In genomic region chr2:32154998-32155541, GRCm38 (mm10) we compare ENCODE assay signal across 9 mouse cellular contexts. TPM values are rescaled to one million over a fixed set of nuclear protein-coding genes. Genes with fewer than 3 reads are reported as not detected.
A peak's percentile ranks its signal among the peaks of the same experiment; 100 is the strongest.
DNase-seq lines count a peak whose midpoint lies in the region; ATAC-seq and TF ChIP-seq lines count a peak whose summit lies in the region.
"Had no signal": no experiment of that assay in that cellular context is flagged by ENCODE, and none has a peak within 500 bp of the region (broad histone marks: within the 10 kb centered on the region; RNA-seq: fewer than 3 reads in every experiment).

No protein-coding gene starts in this region.

- peak overlapping the region; percentile 80 for H3K4me2 ChIP-seq in heart, embryonic 16.5 days (ENCODE audit: low read depth, low read length)
- peak overlapping the region; percentile 100 for H3K4me2 ChIP-seq in hindbrain, embryonic 13.5 days
- H3K4me2 ChIP-seq in midbrain, embryonic 12.5 days (replicated peaks) = peak overlapping the region; percentile 99

- no peak for TF ChIP-seq CTCF in bone marrow, adult 2 months (IDR thresholded peaks at IDR 0.05; ENCODE audit: control insufficient read depth, insufficient read depth, low read length)

- no peak for TF ChIP-seq POLR2A in bone marrow, adult 2 months (IDR thresholded peaks at IDR 0.05; ENCODE audit: borderline replicate concordance, control insufficient read depth, low read depth, low read length)

- peak overlapping the region; percentile 40; the same call in 1 of the 2 replicates for H3K9ac ChIP-seq in heart, embryonic 16.5 days (ENCODE audit: low read length)
- H3K9ac ChIP-seq in hindbrain, embryonic 13.5 days = peak overlapping the region; percentile 100; the same call in 1 of the 2 replicates
- H3K9ac ChIP-seq in midbrain, embryonic 12.5 days (replicated peaks) = 0 out of 2 replicates have a peak overlapping the region, but pooled peaks have one; percentile 50

- no peaks in the 10 kb centered on the region for H3K36me3 ChIP-seq in heart, embryonic 16.5 days (ENCODE audit: control insufficient read depth, insufficient read depth)
- no peaks in the 10 kb centered on the region for H3K36me3 ChIP-seq in hindbrain, embryonic 13.5 days
- H3K36me3 ChIP-seq in midbrain, embryonic 12.5 days = 0 out of 2 replicates have a peak, but pooled peaks cover 6% of the 10 kb centered on the region

- H3K9me3 ChIP-seq in heart, embryonic 16.5 days (replicated peaks; ENCODE audit: control insufficient read depth, low read length) = no peaks in the 10 kb centered on the region
- no peaks in the 10 kb centered on the region for H3K9me3 ChIP-seq in hindbrain, embryonic 13.5 days
- no peaks in the 10 kb centered on the region for H3K9me3 ChIP-seq in midbrain, embryonic 12.5 days

- peaks cover 83% of the 10 kb centered on the region for H3K4me1 ChIP-seq in heart, embryonic 16.5 days (ENCODE audit: control insufficient read depth, insufficient read depth, low read length)
- peaks cover 5% of the 10 kb centered on the region; the same call in 1 of the 2 replicates for H3K4me1 ChIP-seq in bone marrow, adult 2 months (ENCODE audit: control insufficient read depth, insufficient read depth, low read length)
- peaks cover 86% of the 10 kb centered on the region for H3K4me1 ChIP-seq in hindbrain, embryonic 13.5 days (replicated peaks)
- H3K4me1 ChIP-seq in midbrain, embryonic 12.5 days = peaks cover 82% of the 10 kb centered on the region

- H3K27me3 ChIP-seq in heart, embryonic 16.5 days (ENCODE audit: control insufficient read depth, insufficient read depth, low read length) = no peaks in the 10 kb centered on the region
- no peaks in the 10 kb centered on the region for H3K27me3 ChIP-seq in hindbrain, embryonic 13.5 days
- H3K27me3 ChIP-seq in midbrain, embryonic 12.5 days = no peaks in the 10 kb centered on the region

- WGBS in heart, embryonic 16.5 days = 43% methylated on average over 7 of the region's 7 CpGs
- 20% methylated on average over 7 of the region's 7 CpGs for WGBS in bone marrow, adult 2 months
- 42% methylated on average over 7 of the region's 7 CpGs for WGBS in hindbrain, embryonic 13.5 days
- WGBS in midbrain, embryonic 12.5 days = 43% methylated on average over 7 of the region's 7 CpGs

- peak overlapping the region; percentile 9; the same call in 1 of the 2 replicates for H3K4me3 ChIP-seq in heart, embryonic 16.5 days (ENCODE audit: low read length)
- no peak overlapping the region for H3K4me3 ChIP-seq in bone marrow, adult 2 months (replicated peaks; ENCODE audit: control insufficient read depth, low read depth, low read length)
- peak overlapping the region; percentile 91; the same call in 1 of the 2 replicates for H3K4me3 ChIP-seq in hindbrain, embryonic 13.5 days
- no peak overlapping the region for H3K4me3 ChIP-seq in midbrain, embryonic 12.5 days

- peak overlapping the region; percentile 98 for H3K27ac ChIP-seq in heart, embryonic 16.5 days (ENCODE audit: low read length)
- peak overlapping the region; percentile 28; the same call in 1 of the 2 replicates for H3K27ac ChIP-seq in bone marrow, adult 2 months (ENCODE audit: control insufficient read depth, insufficient read depth, low read depth, low read length, poor library complexity)
- peak overlapping the region; percentile 100 for H3K27ac ChIP-seq in hindbrain, embryonic 13.5 days
- H3K27ac ChIP-seq in midbrain, embryonic 12.5 days (replicated peaks) = peak overlapping the region; percentile 96

- no peak for ATAC-seq in heart, embryonic 16.5 days (replicated peaks; ENCODE audit: extremely low read depth, insufficient read depth, low FRiP score)
- ATAC-seq in hindbrain, embryonic 13.5 days (ENCODE audit: low FRiP score) = no peak
- no peak for ATAC-seq in midbrain, embryonic 12.5 days (ENCODE audit: low FRiP score, low read depth)
- no peak for ATAC-seq in monocyte, adult 5-6 weeks (replicated peaks; ENCODE audit: insufficient number of reproducible peaks, low FRiP score, low TSS enrichment, poor library complexity, severe bottlenecking)
- no peak for ATAC-seq in inflammation-experienced regulatory T-cells, adult 6 months

- DNase-seq in heart, adult 8-10 months (ENCODE audit: low spot score) = no peak
- no peak for DNase-seq in kidney, postnatal 10 days
- DNase-seq: kidney, adult 11 months had no signal

RNA-seq across cellular contexts. Expression of gene Prrc2b, which starts 4.2 kb away (rescaled TPM):
- polyA plus RNA-seq in heart, embryonic 16.5 days (2015; fragmentation: Nextera tagmentation; extraction: Ambion mirVana) = 19.3 and 30.1 TPM in 2 replicates
- total RNA-seq in heart, adult 8-10 months (2022) = 10 to 100 TPM; 83.5 to 94.1 (median 89.2) TPM
- 32.3 and 44.5 TPM in 2 replicates for polyA plus RNA-seq in bone marrow, adult 2 months (2011; ENCODE audit: insufficient read depth, insufficient read length, low replicate concordance, missing spikeins)
- 65.8 and 68.8 TPM in 2 replicates for polyA plus RNA-seq in hindbrain, embryonic 13.5 days (2015; fragmentation: Nextera tagmentation; extraction: Ambion mirVana)
- polyA plus RNA-seq in midbrain, embryonic 12.5 days (2016; fragmentation: Nextera tagmentation; extraction: Ambion mirVana) = 99.1 and 121 TPM in 2 replicates
- total RNA-seq in monocyte, adult 5-6 weeks (2017) = 13.3 to 55.4 TPM (median 22.1 TPM) in 3 replicates
- 10 to 100 TPM; 33.6 to 40.3 (median 35.2) TPM for polyA plus RNA-seq in inflammation-experienced regulatory T-cells, adult 6 months (2017; shearing (Covaris generic))

RNA-seq across cellular contexts. Expression of gene Plpp7, which starts 59.7 kb away (rescaled TPM):
- 19.7 and 21.4 TPM in 2 replicates for polyA plus RNA-seq in heart, embryonic 16.5 days (2015; fragmentation: Nextera tagmentation; extraction: Ambion mirVana)
- total RNA-seq in heart, adult 8-10 months (2022) = 10 to 100 TPM; 34.7 to 48.9 (median 42.6) TPM
- polyA plus RNA-seq in bone marrow, adult 2 months (2011; ENCODE audit: insufficient read depth, insufficient read length, low replicate concordance, missing spikeins) = not detected in 2 replicates
- polyA plus RNA-seq in hindbrain, embryonic 13.5 days (2015; fragmentation: Nextera tagmentation; extraction: Ambion mirVana) = 21.6 and 21.7 TPM in 2 replicates
- polyA plus RNA-seq in midbrain, embryonic 12.5 days (2016; fragmentation: Nextera tagmentation; extraction: Ambion mirVana) = 8.4 and 9.9 TPM in 2 replicates
- total RNA-seq in monocyte, adult 5-6 weeks (2017) = 1.2 TPM in 1 of 3 replicates, not detected in the others
- polyA plus RNA-seq in inflammation-experienced regulatory T-cells, adult 6 months (2017; shearing (Covaris generic)) = not detected

Comparison
In these comparisons a context has a peak if more than half of its experiments do, and no peak if none do; other contexts are left out.
1. H3K27ac ChIP-seq: peak in every context shown above with its lines; median percentile 100 in hindbrain, embryonic 13.5 days; 98 in heart, embryonic 16.5 days; 96 in midbrain, embryonic 12.5 days; 28 in bone marrow, adult 2 months.
2. H3K4me3 ChIP-seq: peak in heart, embryonic 16.5 days (single experiment) and hindbrain, embryonic 13.5 days (single experiment); none in bone marrow, adult 2 months (single experiment) and midbrain, embryonic 12.5 days (single experiment).
3. H3K9ac ChIP-seq: peak in every context shown above with its lines; median percentile 100 in hindbrain, embryonic 13.5 days; 50 in midbrain, embryonic 12.5 days; 40 in heart, embryonic 16.5 days.
4. Peak in every context shown above with its lines, with median percentiles within 50 percentile points of each other: H3K4me2 ChIP-seq.